Mouse (Mus musculus): ENCODE results near the gene Rps2.
A peak's percentile ranks its signal among the peaks of the same experiment; 100 is the strongest.

Rps2 gene

GRCm38 (mm10) chr17:24732233-24732935 lies 14.5 kb downstream of the Rps2 start:
- no peak for DNase-seq (ENCODE audit: low read depth, low spot score)

GRCm38 (mm10) chr17:24733434-24734050 lies 15.6 kb downstream of the Rps2 start:
- no peak for DNase-seq (ENCODE audit: low read depth, low spot score)

- DNase-seq (ENCODE audit: low read depth, low spot score) = no peak
These were observed 16.6 kb downstream of the Rps2 start for GRCm38 (mm10) chr17:24734513-24734912.

GRCm38 (mm10) chr17:24735446-24735845 lies 17.5 kb downstream of the Rps2 start:
- no peak for DNase-seq (ENCODE audit: low read depth, low spot score)

- DNase-seq (ENCODE audit: low read depth, low spot score) = peak; percentile 87
These were observed 18.6 kb downstream of the Rps2 start, which contains the start of gene Msrb1 for GRCm38 (mm10) chr17:24736330-24737051. Gene Msrb1 (plus strand): TSS chr17:24736642.

GRCm38 (mm10) chr17:24737135-24737810 lies 19.4 kb downstream of the Rps2 start:
- DNase-seq (ENCODE audit: low read depth, low spot score) = no peak

- DNase-seq (ENCODE audit: low read depth, low spot score) = no peak
These were observed 20.3 kb downstream of the Rps2 start for GRCm38 (mm10) chr17:24738238-24738637.

GRCm38 (mm10) chr17:24739926-24740325 lies 22.0 kb downstream of the Rps2 start:
- DNase-seq (ENCODE audit: low read depth, low spot score) = no peak

GRCm38 (mm10) chr17:24742307-24742706 lies 24.4 kb downstream of the Rps2 start:
- DNase-seq (ENCODE audit: low read depth, low spot score) = no peak

- DNase-seq (ENCODE audit: low read depth, low spot score) = no peak
These were observed 26.0 kb downstream of the Rps2 start for GRCm38 (mm10) chr17:24743896-24744295.

GRCm38 (mm10) chr17:24744381-24744780 lies 26.5 kb downstream of the Rps2 start:
- DNase-seq (ENCODE audit: low read depth, low spot score) = no peak

GRCm38 (mm10) chr17:24745526-24746497 lies 27.9 kb downstream of the Rps2 start:
- peak; percentile 69 for DNase-seq (ENCODE audit: low read depth, low spot score)

- no peak for DNase-seq (ENCODE audit: low read depth, low spot score)
These were observed 29.1 kb downstream of the Rps2 start for GRCm38 (mm10) chr17:24746986-24747385.

GRCm38 (mm10) chr17:24751528-24751927 lies 33.6 kb downstream of the Rps2 start:
- no peak for DNase-seq (ENCODE audit: low read depth, low spot score)

GRCm38 (mm10) chr17:24752415-24753394 lies 34.8 kb downstream of the Rps2 start, which contains the start of gene Hs3st6:
Gene Hs3st6 (plus strand): TSS chr17:24752988.
- no peak for DNase-seq (ENCODE audit: low read depth, low spot score)

GRCm38 (mm10) chr17:24757394-24757793 lies 39.5 kb downstream of the Rps2 start:
- DNase-seq (ENCODE audit: low read depth, low spot score) = no peak

- no peak for DNase-seq (ENCODE audit: low read depth, low spot score)
These were observed 43.2 kb downstream of the Rps2 start for GRCm38 (mm10) chr17:24761121-24761520.

- DNase-seq (ENCODE audit: low read depth, low spot score) = no peak
These were observed 47.3 kb downstream of the Rps2 start for GRCm38 (mm10) chr17:24765016-24765905.
